ENCODE assay signal across 11 mouse cellular contexts in the genomic region with DNA sequence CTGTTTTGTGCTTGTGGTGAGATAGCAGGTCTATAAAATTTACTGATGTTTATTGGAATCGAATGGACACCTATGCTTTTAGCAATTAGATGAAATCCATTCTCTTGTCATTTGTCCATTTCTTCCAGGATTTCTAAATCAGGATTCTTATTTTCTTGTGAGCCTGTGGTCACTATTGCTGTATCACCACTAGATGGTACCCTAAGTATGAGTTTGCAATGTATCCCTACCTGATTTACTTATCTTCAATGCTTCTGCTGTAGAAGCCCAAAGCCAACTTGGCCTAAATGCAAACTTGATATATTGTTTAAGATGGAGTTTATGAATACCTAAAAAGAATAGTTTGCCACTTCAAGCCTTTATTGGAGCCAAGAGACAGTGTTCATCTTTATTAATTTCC. TPM values are rescaled to one million over a fixed set of nuclear protein-coding genes. Genes with fewer than 3 reads are reported as not detected.
A peak's percentile ranks its signal among the peaks of the same experiment; 100 is the strongest.
DNase-seq lines count a peak whose midpoint lies in the region; ATAC-seq and TF ChIP-seq lines count a peak whose summit lies in the region.
"Had no signal": no experiment of that assay in that cellular context is flagged by ENCODE, and none has a peak within 500 bp of the region (broad histone marks: within the 10 kb centered on the region; RNA-seq: fewer than 3 reads in every experiment).

No protein-coding gene starts in this region.

- ATAC-seq in lung, postnatal 0 days: no peak
- ATAC-seq in stomach, postnatal 0 days (ENCODE audit: low FRiP score, low TSS enrichment): no peak

- H3K9me3 ChIP-seq in lung, postnatal 0 days (ENCODE audit: low read length): no peaks in the 10 kb centered on the region
- no peaks in the 10 kb centered on the region for H3K9me3 ChIP-seq in stomach, postnatal 0 days (ENCODE audit: control insufficient read depth, low read length)

- H3K4me1 ChIP-seq in heart, adult 2 months (ENCODE audit: control insufficient read depth, insufficient read depth, low read length): peaks cover 1% of the 10 kb centered on the region; the same call in 1 of the 2 replicates
- no peaks in the 10 kb centered on the region for H3K4me1 ChIP-seq in lung, postnatal 0 days (ENCODE audit: insufficient read depth, low read depth, low read length)
- H3K4me1 ChIP-seq in stomach, postnatal 0 days (replicated peaks; ENCODE audit: control insufficient read depth, insufficient read depth): no peaks in the 10 kb centered on the region

- TF ChIP-seq CTCF in heart, adult 2 months (IDR thresholded peaks at IDR 0.05): peak; percentile 76
- TF ChIP-seq CTCF in lung, postnatal 0 days (IDR thresholded peaks at IDR 0.05): peak; percentile 70
- TF ChIP-seq CTCF in brain, embryonic 14.5 days (IDR thresholded peaks at IDR 0.05; ENCODE audit: borderline replicate concordance, extremely low read depth, insufficient read depth, insufficient read length): 0 out of 2 replicates have a peak, but pooled peaks have one; percentile 8
- peak; percentile 82 for TF ChIP-seq CTCF in stomach, postnatal 0 days (IDR thresholded peaks at IDR 0.05; ENCODE audit: low read depth)

- no peak overlapping the region for H3K4me3 ChIP-seq in heart, adult 2 months
- H3K4me3 ChIP-seq in lung, postnatal 0 days (ENCODE audit: low read depth, low read length): no peak overlapping the region
- H3K4me3 ChIP-seq in stomach, postnatal 0 days (ENCODE audit: low read depth, low read length): no peak overlapping the region

- 54% methylated on average over 1 of the region's 1 CpGs for WGBS in heart, adult 2 months
- 54% methylated on average over 1 of the region's 1 CpGs for WGBS in lung, postnatal 0 days
- WGBS in stomach, postnatal 0 days: 69% methylated on average over 1 of the region's 1 CpGs

- H3K9ac ChIP-seq in heart, adult 2 months (ENCODE audit: low read depth, low read length): no peak overlapping the region
- H3K9ac ChIP-seq in lung, postnatal 0 days (replicated peaks; ENCODE audit: low read depth): no peak overlapping the region
- H3K9ac ChIP-seq in stomach, postnatal 0 days (ENCODE audit: low read length): no peak overlapping the region

- H3K79me2 ChIP-seq in heart, adult 2 months (replicated peaks; ENCODE audit: control insufficient read depth, insufficient read depth, low read length): no peaks in the 10 kb centered on the region

- no peak for DNase-seq in heart, adult 2 months
- no peak for DNase-seq in heart, adult 8-10 months (ENCODE audit: low spot score)
- peak; percentile 66 for DNase-seq in lung, postnatal 0 days (ENCODE audit: low spot score)
- no peak for DNase-seq in lung, adult 18-20 months
- peak; percentile 43 for DNase-seq in brain, embryonic 14.5 days (ENCODE audit: low read depth)
- DNase-seq in stomach, postnatal 0 days (ENCODE audit: low spot score): no peak
- DNase-seq in right cerebral cortex, postnatal 4 days: no peak
- DNase-seq in c-Kit-positive CD71-positive TER-119-positive erythroid progenitor cells, embryonic 14.5 days (ENCODE audit: low spot score): no peak
- DNase-seq: adrenal gland, postnatal 25 days; lung, postnatal 14 days; right cerebral cortex, adult 18-20 months had no signal

- no peak overlapping the region for H3K4me2 ChIP-seq in lung, postnatal 0 days (replicated peaks; ENCODE audit: low read depth, low read length)
- H3K4me2 ChIP-seq in stomach, postnatal 0 days (replicated peaks; ENCODE audit: low read depth): no peak overlapping the region

- H3K36me3 ChIP-seq in heart, adult 2 months (ENCODE audit: control insufficient read depth, insufficient read depth, low read length): no peaks in the 10 kb centered on the region
- no peaks in the 10 kb centered on the region for H3K36me3 ChIP-seq in lung, postnatal 0 days (ENCODE audit: insufficient read depth, low read length)
- no peaks in the 10 kb centered on the region for H3K36me3 ChIP-seq in stomach, postnatal 0 days (ENCODE audit: control insufficient read depth, insufficient read depth, low read length)

- TF ChIP-seq POLR2A in heart, adult 2 months (IDR thresholded peaks at IDR 0.05; ENCODE audit: insufficient read depth, low read depth, low read length): no peak
- TF ChIP-seq POLR2A in brain, embryonic 14.5 days (IDR thresholded peaks at IDR 0.05; ENCODE audit: borderline replicate concordance, extremely low read depth, insufficient read depth, insufficient read length, poor library complexity, severe bottlenecking): no peak

- intact Hi-C loops in heart, adult 2 months (cut with DNase I): loop anchor here (2.0 to 10.0 kb wide), 2 partner anchors 77 to 301 kb away; no protein-coding TSS in a partner anchor

- no peak for TF ChIP-seq EP300 in heart, adult 2 months (IDR thresholded peaks at IDR 0.05; ENCODE audit: insufficient read depth, low read depth, low read length)
- no peak for TF ChIP-seq EP300 in lung, postnatal 0 days (IDR thresholded peaks at IDR 0.05)
- no peak for TF ChIP-seq EP300 in stomach, postnatal 0 days (optimal IDR thresholded peaks at IDR 0.05)

- no peaks in the 10 kb centered on the region for H3K27me3 ChIP-seq in heart, adult 2 months (ENCODE audit: control insufficient read depth, insufficient read depth, low read length)
- no peaks in the 10 kb centered on the region for H3K27me3 ChIP-seq in lung, postnatal 0 days (replicated peaks; ENCODE audit: insufficient read depth, low read length)
- no peaks in the 10 kb centered on the region for H3K27me3 ChIP-seq in stomach, postnatal 0 days (ENCODE audit: control insufficient read depth, insufficient read depth, low read length)

- no peak overlapping the region for H3K27ac ChIP-seq in heart, adult 2 months
- H3K27ac ChIP-seq in lung, postnatal 0 days (ENCODE audit: low read length): no peak overlapping the region
- H3K27ac ChIP-seq in stomach, postnatal 0 days (replicated peaks): no peak overlapping the region

RNA-seq across cellular contexts. Expression of a gene that starts 54.7 kb away (rescaled TPM):
- 10 to 100 TPM; 19.2 to 21.3 TPM for total RNA-seq in heart, adult 2 months (2021)
- polyA plus RNA-seq in heart, adult 2 months (2012; rRNA removed): 6.5 and 12.3 TPM in 2 replicates
- total RNA-seq in heart, adult 8-10 months (2022): 10 to 100 TPM; 22.2 to 24.9 (median 23.3) TPM
- polyA plus RNA-seq in lung, postnatal 0 days (2015; fragmentation: Nextera tagmentation; extraction: Ambion mirVana): 15.3 and 18.2 TPM in 2 replicates
- 63.0 and 96.7 TPM in 2 replicates for polyA plus RNA-seq in brain, embryonic 14.5 days (2012; rRNA removed)
- polyA plus RNA-seq in stomach, postnatal 0 days (2015; fragmentation: Nextera tagmentation; extraction: Ambion mirVana): 10.6 and 11.9 TPM in 2 replicates

Comparison
In these comparisons a context has a peak if more than half of its experiments do, and no peak if none do; other contexts are left out.
1. DNase-seq: peak in lung, postnatal 0 days (single experiment) and brain, embryonic 14.5 days (single experiment); none in heart, adult 2 months (0 of 2), heart, adult 8-10 months (single experiment), lung, adult 18-20 months (0 of 2), stomach, postnatal 0 days (single experiment), right cerebral cortex, postnatal 4 days (single experiment) and c-Kit-positive CD71-positive TER-119-positive erythroid progenitor cells, embryonic 14.5 days (single experiment).
2. CTCF ChIP-seq: peak in every context shown above with its lines; median percentile 82 in stomach, postnatal 0 days; 76 in heart, adult 2 months; 70 in lung, postnatal 0 days; 8 in brain, embryonic 14.5 days.